Mouse (Mus musculus) left cerebral cortex, postnatal 25 days (tissue): ENCODE data around the gene Mageb4. TPM values are rescaled to one million over a fixed set of nuclear protein-coding genes. Genes with fewer than 3 reads are reported as not detected.
"Not testable (repeated sequence)": the region's sequence is repeated elsewhere in the genome, so short reads cannot be mapped to it uniquely, and the experiment has no call there.

Experiments
- DNase-seq, 2 experiments: peaks; one replicate each; pipeline ENCODE4 v3.0.0; 2022; ENCODE audit warnings: low spot score in 2 of 2, mixed read lengths in 1 of 2
- intact Hi-C: fragments of 180-260 bp; cut with DNase I; formaldehyde crosslinking; loops from one replicate; pipeline ENCODE4 v1.15.1; 2025
- total RNA-seq, 2 experiments: library from RNA; stranded (reverse); gene quantifications; 2 replicates each; pipeline ENCODE4 v1.2.3; 2021

Gene Mageb4
- total RNA-seq = not detected

DNA sequence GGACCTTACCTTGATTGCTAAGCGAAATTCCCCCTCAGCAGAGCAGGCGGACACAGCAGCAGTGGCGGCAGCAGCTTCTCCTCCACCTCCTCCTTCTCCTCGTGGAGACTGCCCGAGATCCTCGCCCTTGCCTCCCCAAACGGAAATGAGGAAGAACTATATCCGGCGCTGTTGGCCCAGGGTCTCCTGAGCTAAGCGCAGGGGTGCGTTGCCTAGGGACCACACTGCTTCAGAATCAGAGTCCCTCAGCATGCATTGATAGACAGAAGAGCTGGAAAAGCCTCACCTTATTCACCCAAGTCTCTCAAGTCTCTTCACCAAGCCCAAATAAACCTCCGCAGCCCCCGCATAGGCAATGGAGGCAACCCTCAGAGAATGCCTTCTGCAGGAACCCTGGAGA, at the start of gene Mageb4:
Mageb4 (minus strand) TSS at position 101 of the 400 bp plus-strand sequence.
- DNase-seq, intact Hi-C loops: not testable (repeated sequence)

DNA sequence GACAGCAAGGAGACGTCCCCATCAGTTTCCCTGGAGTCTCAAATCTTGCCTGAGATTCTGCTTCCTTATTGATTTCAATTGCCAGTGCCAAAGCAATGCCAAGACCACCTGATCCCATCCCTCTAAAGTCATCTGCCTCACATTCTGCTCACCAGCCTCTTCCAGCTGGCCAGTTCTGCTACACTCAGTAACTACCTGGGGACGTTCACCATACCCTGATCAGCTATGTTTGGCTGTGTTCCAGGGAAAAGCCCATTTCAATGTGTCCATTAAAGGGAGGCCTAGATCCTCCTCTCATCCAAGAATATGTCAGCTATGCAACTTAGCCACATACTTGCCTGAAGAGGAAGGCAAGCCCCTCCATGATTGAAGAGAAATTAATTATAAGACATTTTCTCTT, 20.3 kb downstream of the Mageb4 start:
- DNase-seq, intact Hi-C loops: not testable (repeated sequence)

DNA sequence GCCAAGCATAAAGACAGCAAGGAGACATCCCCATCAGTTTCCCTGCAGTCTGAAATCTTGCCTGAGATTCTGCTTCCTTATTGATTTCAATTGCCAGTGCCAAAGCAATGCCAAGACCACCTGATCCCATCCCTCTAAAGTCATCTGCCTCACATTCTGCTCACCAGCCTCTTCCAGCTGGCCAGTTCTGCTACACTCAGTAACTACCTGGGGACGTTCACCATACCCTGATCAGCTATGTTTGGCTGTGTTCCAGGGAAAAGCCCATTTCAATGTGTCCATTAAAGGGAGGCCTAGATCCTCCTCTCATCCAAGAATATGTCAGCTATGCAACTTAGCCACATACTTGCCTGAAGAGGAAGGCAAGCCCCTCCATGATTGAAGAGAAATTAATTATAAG, 58.9 kb downstream of the Mageb4 start:
- intact Hi-C loops, DNase-seq: not testable (repeated sequence)

DNA sequence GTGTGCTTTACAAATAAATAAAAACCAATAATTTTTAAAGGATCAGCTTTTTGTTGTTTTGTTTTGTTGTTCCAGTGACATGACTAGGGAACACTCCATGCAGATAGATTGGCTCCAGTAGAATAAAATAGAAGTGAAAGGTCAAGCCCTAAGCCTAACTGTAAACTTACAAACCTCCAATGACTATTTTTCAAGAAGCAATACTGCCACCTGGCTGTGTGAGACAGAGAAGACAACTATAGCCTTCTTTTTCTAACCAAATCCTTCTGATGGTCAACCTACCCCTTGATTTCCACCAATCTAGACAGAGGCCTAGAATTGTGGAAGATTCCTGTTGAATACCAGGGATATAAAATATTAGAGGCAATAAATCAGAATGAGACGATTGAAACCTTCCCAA, 67.6 kb downstream of the Mageb4 start:
- DNase-seq = peak in 1 of 2 experiments; percentile 2
- intact Hi-C loops = no loop called here

Other genes with a start within 250 kb of the Mageb4 start
- gene Nr0b1, start 113.3 kb downstream of the Mageb4 start, total RNA-seq = not detected